Mouse (Mus musculus) testis, postnatal 14 days (tissue): ENCODE results near the gene Rbfox3.

ENCODE experiments used
- DNase-seq: peaks from one replicate; pipeline ENCODE4 v3.0.0; 2021; ENCODE audit warnings: low spot score

The Rbfox3 gene

DNA sequence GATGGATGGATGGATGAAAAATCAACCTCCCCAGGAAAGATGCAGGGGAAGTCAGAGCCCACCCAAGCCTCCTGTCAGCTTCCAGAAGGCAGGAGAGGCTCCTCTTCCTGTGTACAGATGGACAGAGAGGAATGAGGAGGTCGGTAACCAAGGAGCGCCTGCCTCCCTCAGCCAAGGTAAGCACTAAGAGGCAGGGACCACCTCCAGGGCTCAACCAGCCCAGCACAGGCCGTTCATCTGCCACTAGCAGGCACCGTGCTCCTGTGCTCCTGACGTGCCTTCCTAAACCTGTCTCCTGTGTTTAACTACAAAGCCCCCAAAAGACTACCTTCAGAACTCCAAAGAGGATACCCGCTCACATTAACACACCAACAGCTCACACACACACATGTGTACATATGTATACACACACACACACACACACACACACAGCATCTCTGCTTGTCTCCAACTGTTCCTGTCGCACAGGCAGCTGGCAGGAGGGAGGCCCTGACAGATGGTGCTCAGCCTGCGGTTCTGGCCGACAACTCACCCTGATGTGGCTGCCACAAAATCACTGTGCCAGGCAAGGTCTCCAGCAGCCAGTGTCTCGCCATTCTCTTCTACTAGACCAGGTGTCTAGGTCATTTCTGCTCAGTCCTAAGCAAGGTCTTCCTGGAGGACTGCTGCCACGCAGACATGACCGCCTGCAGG is 151.0 kb downstream of the Rbfox3 start:
- no peak for DNase-seq

- no peak for DNase-seq
Observed at GRCm38 (mm10) chr11:118759228-118759627, 152.2 kb downstream of the Rbfox3 start.

DNA sequence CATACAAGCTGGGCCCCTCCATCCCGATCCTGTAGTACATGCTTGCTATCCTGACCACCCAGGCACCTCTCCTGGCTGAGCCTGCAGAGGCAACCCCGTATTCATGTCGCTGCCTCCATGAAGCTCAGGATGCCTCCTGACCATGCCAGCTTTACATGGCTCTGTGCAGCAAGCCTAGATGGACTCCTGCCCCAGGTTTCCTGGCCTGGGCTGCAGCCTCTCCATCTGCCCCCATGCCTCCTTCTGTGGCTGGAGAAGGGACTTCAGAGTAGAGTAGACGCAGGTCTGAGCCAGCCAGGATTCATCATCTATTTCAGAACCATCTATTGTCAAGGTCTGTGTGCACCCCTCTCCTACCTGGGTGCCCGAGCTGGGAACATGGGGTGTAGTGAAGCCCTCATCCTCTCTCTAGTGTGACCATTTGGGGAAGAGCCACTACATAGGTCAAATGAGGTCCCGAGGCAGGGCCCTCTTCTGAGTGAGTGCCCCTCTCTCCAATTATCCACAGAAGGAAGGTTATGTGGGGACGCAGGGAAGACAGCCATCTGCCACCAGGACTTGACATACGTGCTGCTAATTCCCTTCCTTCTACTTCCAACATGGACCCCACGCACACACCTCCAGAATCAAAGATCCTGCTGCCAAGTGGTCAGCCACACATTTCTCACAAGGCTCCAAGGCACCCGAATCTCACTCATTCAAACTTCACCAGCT is 153.0 kb downstream of the Rbfox3 start:
- DNase-seq: no peak

- DNase-seq: no peak
Observed at GRCm38 (mm10) chr11:118757488-118757887, 153.9 kb downstream of the Rbfox3 start.

- DNase-seq: no peak
Observed at GRCm38 (mm10) chr11:118755003-118755402, 156.4 kb downstream of the Rbfox3 start.

GRCm38 (mm10) chr11:118754535-118754934 is 156.9 kb downstream of the Rbfox3 start:
- no peak for DNase-seq

- no peak for DNase-seq
Observed at GRCm38 (mm10) chr11:118751879-118752616, 159.3 kb downstream of the Rbfox3 start.

DNA sequence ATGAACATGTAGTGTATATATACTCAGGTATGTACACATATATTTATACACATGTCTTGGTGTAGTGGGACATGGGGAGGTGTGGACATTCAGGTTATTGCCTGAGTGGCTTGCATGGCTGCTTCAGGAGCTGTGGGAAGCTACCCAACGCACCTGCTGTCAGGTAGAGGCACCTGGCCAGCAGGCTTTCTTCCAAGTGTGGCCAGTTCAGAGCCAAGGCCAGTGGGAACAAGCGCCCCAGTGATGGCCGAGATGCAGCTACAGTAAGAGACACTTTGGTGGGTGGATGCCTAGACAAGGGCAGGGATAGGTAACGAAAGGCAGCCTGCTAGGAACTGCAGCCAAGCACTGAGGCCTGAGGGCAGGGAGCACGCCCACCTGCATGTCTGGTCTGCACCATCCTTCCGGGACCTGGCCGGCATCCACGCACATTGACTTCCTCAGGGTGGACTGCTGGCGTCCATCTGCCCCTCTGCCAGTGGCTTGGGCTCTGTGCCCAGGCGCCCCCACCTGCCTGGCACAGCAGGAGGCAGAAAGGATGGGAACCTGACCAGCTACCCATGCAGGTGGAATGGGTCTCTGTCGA is 160.6 kb downstream of the Rbfox3 start:
- DNase-seq: no peak

GRCm38 (mm10) chr11:118749541-118749940 is 161.9 kb downstream of the Rbfox3 start:
- no peak for DNase-seq

- DNase-seq: no peak
Observed at GRCm38 (mm10) chr11:118748622-118749021, 162.8 kb downstream of the Rbfox3 start.

DNA sequence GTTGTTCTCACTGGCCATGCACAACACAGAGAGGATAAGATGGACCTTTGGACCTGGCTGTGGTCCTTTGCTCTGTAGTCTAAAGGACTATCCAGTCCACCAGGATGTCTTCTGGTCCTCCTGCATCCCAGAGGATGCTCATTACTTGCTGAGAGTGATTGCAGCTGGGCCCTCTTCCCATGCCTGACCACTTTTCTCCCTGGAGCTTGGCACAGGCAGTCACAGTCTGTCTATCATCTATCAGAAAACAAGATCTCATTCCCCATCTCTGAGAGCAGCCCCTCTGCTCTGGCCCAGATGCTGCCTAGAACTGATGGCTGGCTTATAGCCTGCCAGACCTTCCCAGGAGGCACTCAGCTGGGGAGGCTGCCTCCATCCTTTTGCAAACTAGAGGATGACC is 166.1 kb downstream of the Rbfox3 start:
- DNase-seq: no peak

DNA sequence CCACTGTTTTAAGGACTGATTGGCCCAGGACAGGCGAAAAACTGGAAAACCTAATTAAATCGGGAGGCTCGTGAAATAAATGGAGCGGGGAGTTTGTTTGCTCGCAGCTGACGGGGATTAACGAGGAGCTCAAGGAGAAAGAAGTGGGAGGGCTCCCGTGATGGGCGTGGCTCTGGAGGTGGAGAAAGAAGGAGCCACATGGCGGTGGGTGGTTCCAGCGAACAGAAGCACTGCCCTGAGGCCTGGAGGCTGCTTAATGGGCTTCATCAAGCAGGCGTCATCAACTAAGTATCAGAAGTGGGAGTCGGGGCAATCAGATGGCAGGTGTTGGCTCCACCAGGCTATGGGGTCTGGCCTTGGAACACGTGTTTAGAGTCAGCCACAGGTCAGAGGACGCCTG is 166.6 kb downstream of the Rbfox3 start:
- DNase-seq: peak; percentile 66

- no peak for DNase-seq
Observed at GRCm38 (mm10) chr11:118742762-118743161, 168.6 kb downstream of the Rbfox3 start.

DNA sequence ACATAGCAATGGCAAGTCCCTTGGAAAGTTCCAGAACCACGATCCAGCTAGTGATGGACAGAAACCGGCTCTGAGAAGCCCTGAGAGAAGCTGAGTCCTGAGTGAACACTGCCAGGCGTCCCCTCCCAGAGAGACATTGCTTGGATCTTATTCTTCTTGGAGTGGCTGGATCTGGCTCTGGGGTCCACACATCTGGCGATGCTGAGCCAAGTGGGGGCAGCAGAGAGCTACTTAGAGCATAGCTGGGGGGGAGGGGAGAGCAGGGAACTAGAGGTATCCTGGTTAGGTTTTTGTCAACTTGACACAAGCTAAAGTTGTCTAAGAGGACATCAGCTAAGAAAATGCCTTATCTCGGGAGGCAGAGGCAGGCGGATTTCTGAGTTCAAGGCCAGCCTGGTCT is 170.1 kb downstream of the Rbfox3 start:
- no peak for DNase-seq

GRCm38 (mm10) chr11:118740001-118740400 is 171.4 kb downstream of the Rbfox3 start:
- peak; percentile 46 for DNase-seq

DNA sequence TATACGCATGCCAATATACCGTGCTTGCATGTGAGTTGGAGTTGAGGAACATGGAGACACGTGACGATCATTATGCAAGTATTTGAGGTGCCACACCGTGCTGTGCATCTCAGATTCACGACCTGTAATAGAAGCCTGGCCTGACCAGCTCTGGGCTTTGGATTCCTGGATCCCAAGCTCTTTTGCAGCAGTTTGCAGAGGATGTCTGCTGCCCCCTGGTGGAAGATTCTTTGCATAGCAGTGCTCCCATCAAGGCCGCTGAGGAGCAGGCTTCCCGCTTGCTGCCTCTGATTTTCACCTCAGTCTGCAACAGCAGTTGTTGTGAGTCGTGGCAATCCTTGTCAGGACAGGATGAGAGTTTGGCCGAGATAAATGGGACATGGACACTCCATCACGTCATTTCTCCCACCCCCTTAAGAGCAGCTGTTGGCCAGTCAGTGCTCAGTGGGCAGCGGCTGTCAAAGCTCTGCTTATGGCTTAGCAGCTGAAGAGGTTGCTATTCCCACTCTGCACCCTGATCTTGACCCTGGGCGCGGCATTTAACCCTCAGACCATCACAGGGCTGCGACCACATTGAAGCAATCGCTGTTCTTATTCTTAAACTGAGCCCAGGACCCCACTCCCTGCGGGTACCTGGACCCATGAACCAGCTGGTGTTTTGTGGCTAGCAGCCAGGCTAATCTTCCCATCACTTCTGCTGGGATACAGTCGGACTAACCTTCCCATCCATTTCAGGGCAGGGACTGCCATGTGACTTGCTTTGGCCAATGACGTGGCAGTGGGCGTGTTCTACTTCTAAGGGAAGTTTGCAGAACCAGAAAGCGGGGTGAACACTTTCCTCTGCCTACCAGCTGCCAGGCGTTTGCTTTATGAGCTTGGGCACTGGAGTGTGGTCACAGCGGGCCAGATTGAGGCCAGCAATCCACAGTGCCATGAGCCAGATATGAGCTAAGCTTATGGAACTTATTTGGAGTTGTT is 172.3 kb downstream of the Rbfox3 start:
- DNase-seq: peak; percentile 79

GRCm38 (mm10) chr11:118738323-118738722 is 173.1 kb downstream of the Rbfox3 start:
- DNase-seq: peak; percentile 25

- DNase-seq: no peak
Observed at GRCm38 (mm10) chr11:118737821-118738220, 173.6 kb downstream of the Rbfox3 start.

GRCm38 (mm10) chr11:118736993-118737392 is 174.4 kb downstream of the Rbfox3 start:
- DNase-seq: no peak

DNA sequence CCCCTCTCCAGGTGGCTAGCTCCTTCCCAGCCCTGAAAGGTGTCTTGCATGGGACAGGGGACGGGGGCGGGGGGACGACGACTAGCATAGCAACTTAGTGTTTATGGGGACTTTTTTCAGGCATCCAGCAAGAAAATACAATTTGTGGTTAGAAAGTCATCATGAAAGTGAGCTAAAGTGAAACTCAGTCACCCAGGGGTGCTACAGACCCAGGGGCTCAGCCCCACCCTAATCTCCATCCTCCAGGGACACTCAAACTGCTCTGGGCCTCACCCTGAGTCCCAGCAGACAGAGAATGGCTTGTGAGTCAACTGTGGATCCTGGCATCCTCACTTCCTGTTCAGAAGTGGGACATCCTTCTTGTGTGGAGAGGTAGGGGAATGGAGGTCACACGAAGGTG is 179.7 kb downstream of the Rbfox3 start:
- no peak for DNase-seq

GRCm38 (mm10) chr11:118729373-118729772 is 182.0 kb downstream of the Rbfox3 start:
- DNase-seq: no peak
